Mouse (Mus musculus): ENCODE measurements around the gene Pcbp2. TPM values are rescaled to one million over a fixed set of nuclear protein-coding genes. Genes with fewer than 3 reads are reported as not detected.

The Pcbp2 gene
- polyA plus RNA-seq, 1 experiment = 539 TPM

DNA sequence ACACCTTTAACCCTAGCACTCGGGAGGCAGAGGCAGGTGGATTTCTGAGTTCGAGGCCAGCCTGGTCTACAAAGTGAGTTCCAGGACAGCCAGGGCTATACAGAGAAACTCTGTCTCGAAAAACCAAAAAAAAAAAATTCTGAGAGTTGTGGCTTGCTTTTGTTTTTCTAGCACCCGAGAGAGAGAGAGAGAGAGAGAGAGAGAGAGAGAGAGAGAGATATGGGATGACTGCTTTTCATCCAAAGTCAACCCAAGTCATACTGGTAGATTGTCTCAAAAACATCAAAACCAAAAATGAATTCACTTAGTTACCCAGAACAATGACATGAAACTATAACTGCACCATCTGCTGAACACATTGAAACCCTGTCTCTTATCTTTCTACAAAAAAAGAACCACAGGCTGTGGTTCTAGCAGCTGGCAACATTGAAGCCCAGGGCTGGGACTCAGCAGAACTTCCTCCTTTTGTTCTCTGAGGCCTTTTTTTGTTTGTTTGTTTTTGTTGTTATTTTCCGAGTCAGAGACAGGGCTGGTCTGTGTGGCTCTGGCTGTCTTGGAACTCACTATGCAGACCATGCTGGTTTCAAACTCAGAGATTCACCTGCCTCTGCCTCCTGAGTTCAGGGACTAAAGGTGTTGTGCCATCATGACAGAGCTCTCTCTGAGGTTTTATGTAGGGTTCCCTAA is 12.1 kb upstream of the Pcbp2 start:
- H3K27me3 ChIP-seq (ENCODE audit: control insufficient read depth, insufficient read depth, low read length) = no peaks in the 10 kb centered on the region
- H3K27ac ChIP-seq (ENCODE audit: insufficient read depth, low read length) = peak overlapping the region; percentile 13; the same call in 1 of the 2 replicates
- WGBS = 69% methylated on average over 5 of the region's 5 CpGs
- DNase-seq = no peak
- TF ChIP-seq POLR2A (IDR thresholded peaks at IDR 0.05; ENCODE audit: borderline replicate concordance, insufficient read depth, low read length) = no peak
- no peak for TF ChIP-seq CTCF (IDR thresholded peaks at IDR 0.05; ENCODE audit: borderline replicate concordance, insufficient read depth, low read depth, low read length)
- peaks cover 6% of the 10 kb centered on the region for H3K4me1 ChIP-seq (ENCODE audit: control insufficient read depth, insufficient read depth, low read length)
- H3K4me3 ChIP-seq (replicated peaks; ENCODE audit: insufficient read depth, low read depth, low read length) = peak overlapping the region; percentile 29

DNA sequence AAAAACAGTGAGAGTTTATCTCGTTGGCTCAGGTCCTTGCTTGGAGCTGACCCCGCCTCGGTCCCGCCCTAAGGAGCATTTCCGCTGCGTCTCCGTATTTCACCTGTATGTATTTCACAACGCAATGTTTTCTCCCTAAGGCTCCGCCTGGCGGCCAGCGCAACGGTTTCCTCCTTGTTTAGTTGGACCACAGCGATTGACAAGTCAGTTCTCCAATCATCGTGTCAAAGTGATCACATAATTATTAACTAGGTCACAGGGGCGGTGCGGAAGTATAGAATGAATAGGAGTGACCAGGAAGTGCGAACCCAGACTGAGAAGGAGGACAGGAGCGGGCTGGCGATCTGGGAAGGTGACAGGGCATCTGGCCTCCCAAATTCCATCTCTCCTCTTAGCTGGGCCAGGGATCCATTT is 11.4 kb upstream of the Pcbp2 start, which contains the start of gene Prr13:
Gene Prr13, plus strand, starts transcription at position 125 of the 414 bp plus-strand sequence.
- TF ChIP-seq POLR2A (IDR thresholded peaks at IDR 0.05; ENCODE audit: borderline replicate concordance, insufficient read depth, low read length) (peak; percentile 86; the same call in 1 of the 2 replicates), CTCF (IDR thresholded peaks at IDR 0.05; ENCODE audit: borderline replicate concordance, insufficient read depth, low read depth, low read length) (peak; percentile 61; the same call in 1 of the 2 replicates)
- under 1% methylated on average over 19 of the region's 19 CpGs for WGBS
- no peaks in the 10 kb centered on the region for H3K27me3 ChIP-seq (ENCODE audit: control insufficient read depth, insufficient read depth, low read length)
- DNase-seq = peak; percentile 95 to 99
- peak within 1 kb of the TSS; percentile 79 for H3K4me3 ChIP-seq (replicated peaks; ENCODE audit: insufficient read depth, low read depth, low read length)
- peak within 1 kb of the TSS; percentile 27; the same call in 1 of the 2 replicates for H3K27ac ChIP-seq (ENCODE audit: insufficient read depth, low read length)
- peaks cover 6% of the 10 kb centered on the region for H3K4me1 ChIP-seq (ENCODE audit: control insufficient read depth, insufficient read depth, low read length)

DNA sequence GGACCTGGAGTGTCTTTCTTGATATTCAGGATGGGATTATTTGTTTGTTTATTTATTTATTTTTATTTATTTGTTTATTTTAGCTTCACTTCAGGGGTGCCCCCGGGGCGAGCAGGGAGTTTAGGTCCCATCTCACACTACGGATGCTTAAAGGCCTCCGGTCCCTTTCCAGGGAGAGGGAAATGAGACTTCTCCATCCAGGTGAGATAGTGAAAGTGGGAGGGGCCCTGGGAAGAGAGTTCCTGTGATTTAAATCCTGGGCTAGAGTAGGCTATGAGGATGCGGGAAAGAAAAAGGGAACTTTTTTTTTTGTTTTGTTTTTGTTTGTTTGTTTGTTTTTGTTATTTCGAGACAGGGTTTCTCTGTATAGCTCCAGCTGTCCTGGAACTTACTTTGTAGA is 11.0 kb upstream of the Pcbp2 start:
- peak overlapping the region; percentile 79 for H3K4me3 ChIP-seq (replicated peaks; ENCODE audit: insufficient read depth, low read depth, low read length)
- DNase-seq = no peak
- H3K27ac ChIP-seq (ENCODE audit: insufficient read depth, low read length) = peak overlapping the region; percentile 27; the same call in 1 of the 2 replicates
- no peak for TF ChIP-seq POLR2A (IDR thresholded peaks at IDR 0.05; ENCODE audit: borderline replicate concordance, insufficient read depth, low read length)
- TF ChIP-seq CTCF (IDR thresholded peaks at IDR 0.05; ENCODE audit: borderline replicate concordance, insufficient read depth, low read depth, low read length) = no peak
- no peaks in the 10 kb centered on the region for H3K27me3 ChIP-seq (ENCODE audit: control insufficient read depth, insufficient read depth, low read length)
- peaks cover 6% of the 10 kb centered on the region for H3K4me1 ChIP-seq (ENCODE audit: control insufficient read depth, insufficient read depth, low read length)
- 18% methylated on average over 6 of the region's 6 CpGs for WGBS

DNA sequence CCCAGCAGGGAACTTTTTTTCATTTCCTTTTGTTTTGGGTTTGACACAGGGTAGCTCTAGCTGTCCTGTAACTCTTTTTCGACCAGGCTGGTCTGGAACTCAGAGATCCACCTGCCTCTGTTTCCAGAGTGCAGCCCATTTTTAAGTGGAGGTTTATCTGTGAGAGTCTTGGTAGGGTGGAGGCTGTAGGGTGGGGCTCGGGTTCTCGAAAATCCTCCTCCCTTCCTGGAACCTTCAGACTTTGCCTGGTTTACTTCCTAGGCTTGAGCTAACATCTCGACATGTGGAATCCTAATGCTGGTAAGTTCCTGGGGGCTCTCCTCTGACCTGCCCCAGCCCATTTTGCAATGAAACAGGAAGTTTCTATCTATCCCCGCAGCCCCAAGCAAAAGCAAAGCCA is 10.5 kb upstream of the Pcbp2 start:
- no peak for DNase-seq
- H3K27ac ChIP-seq (ENCODE audit: insufficient read depth, low read length) = no peak overlapping the region
- peaks cover 6% of the 10 kb centered on the region for H3K4me1 ChIP-seq (ENCODE audit: control insufficient read depth, insufficient read depth, low read length)
- TF ChIP-seq POLR2A (IDR thresholded peaks at IDR 0.05; ENCODE audit: borderline replicate concordance, insufficient read depth, low read length) = no peak
- no peak for TF ChIP-seq CTCF (IDR thresholded peaks at IDR 0.05; ENCODE audit: borderline replicate concordance, insufficient read depth, low read depth, low read length)
- peak overlapping the region; percentile 79 for H3K4me3 ChIP-seq (replicated peaks; ENCODE audit: insufficient read depth, low read depth, low read length)
- H3K27me3 ChIP-seq (ENCODE audit: control insufficient read depth, insufficient read depth, low read length) = no peaks in the 10 kb centered on the region
- 63% methylated on average over 5 of the region's 5 CpGs for WGBS

DNA sequence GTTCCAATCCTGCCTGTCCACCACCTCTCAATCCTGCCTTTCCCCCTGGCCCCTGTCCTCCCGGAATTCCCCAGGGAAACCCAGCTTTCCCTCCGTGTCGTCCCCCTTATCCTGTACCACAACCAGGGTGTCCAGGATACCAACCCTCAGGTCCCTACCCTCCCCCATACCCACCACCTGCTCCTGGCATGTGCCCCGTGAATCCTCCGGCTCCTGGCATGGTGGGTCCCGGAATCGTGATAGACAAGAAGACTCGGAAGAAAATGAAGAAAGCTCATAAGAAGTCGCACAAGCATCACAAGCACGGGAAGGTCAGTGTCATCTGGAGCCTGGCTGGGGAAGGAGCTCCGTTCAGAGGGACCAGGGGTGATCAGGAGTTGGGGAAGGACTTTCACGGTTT is 9.9 kb upstream of the Pcbp2 start:
- no peaks in the 10 kb centered on the region for H3K27me3 ChIP-seq (ENCODE audit: control insufficient read depth, insufficient read depth, low read length)
- 38% methylated on average over 12 of the region's 12 CpGs for WGBS
- TF ChIP-seq POLR2A (IDR thresholded peaks at IDR 0.05; ENCODE audit: borderline replicate concordance, insufficient read depth, low read length) (no peak), CTCF (IDR thresholded peaks at IDR 0.05; ENCODE audit: borderline replicate concordance, insufficient read depth, low read depth, low read length) (no peak)
- no peak overlapping the region for H3K27ac ChIP-seq (ENCODE audit: insufficient read depth, low read length)
- DNase-seq = peak in 1 of 2 experiments; percentile 31
- H3K4me3 ChIP-seq (replicated peaks; ENCODE audit: insufficient read depth, low read depth, low read length) = peak overlapping the region; percentile 33
- H3K4me1 ChIP-seq (ENCODE audit: control insufficient read depth, insufficient read depth, low read length) = peaks cover 6% of the 10 kb centered on the region

DNA sequence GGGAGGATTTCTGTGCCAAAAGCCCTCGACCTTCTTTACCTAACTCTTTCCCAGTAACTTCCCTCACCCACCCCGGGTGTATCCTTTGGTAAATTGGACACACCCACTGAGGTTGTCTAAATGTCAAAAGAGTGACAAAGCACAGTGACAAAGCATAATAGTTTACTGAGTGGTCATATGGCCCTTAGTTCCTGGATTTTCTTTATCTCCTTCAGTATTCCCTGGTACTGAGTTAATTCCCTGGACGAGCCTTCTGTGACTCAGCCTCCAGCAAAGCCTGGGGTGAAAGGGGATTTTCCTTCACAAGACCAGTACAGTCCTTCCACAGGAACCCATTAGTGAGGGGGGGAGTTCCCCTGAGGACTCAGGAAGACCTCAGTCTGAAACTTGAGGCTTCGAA is 9.4 kb upstream of the Pcbp2 start:
- no peak for DNase-seq
- no peak for TF ChIP-seq CTCF (IDR thresholded peaks at IDR 0.05; ENCODE audit: borderline replicate concordance, insufficient read depth, low read depth, low read length)
- TF ChIP-seq POLR2A (IDR thresholded peaks at IDR 0.05; ENCODE audit: borderline replicate concordance, insufficient read depth, low read length) = no peak
- no peaks in the 10 kb centered on the region for H3K27me3 ChIP-seq (ENCODE audit: control insufficient read depth, insufficient read depth, low read length)
- H3K27ac ChIP-seq (ENCODE audit: insufficient read depth, low read length) = no peak overlapping the region
- H3K4me1 ChIP-seq (ENCODE audit: control insufficient read depth, insufficient read depth, low read length) = peaks cover 6% of the 10 kb centered on the region
- H3K4me3 ChIP-seq (replicated peaks; ENCODE audit: insufficient read depth, low read depth, low read length) = no peak overlapping the region
- 64% methylated on average over 4 of the region's 4 CpGs for WGBS

DNA sequence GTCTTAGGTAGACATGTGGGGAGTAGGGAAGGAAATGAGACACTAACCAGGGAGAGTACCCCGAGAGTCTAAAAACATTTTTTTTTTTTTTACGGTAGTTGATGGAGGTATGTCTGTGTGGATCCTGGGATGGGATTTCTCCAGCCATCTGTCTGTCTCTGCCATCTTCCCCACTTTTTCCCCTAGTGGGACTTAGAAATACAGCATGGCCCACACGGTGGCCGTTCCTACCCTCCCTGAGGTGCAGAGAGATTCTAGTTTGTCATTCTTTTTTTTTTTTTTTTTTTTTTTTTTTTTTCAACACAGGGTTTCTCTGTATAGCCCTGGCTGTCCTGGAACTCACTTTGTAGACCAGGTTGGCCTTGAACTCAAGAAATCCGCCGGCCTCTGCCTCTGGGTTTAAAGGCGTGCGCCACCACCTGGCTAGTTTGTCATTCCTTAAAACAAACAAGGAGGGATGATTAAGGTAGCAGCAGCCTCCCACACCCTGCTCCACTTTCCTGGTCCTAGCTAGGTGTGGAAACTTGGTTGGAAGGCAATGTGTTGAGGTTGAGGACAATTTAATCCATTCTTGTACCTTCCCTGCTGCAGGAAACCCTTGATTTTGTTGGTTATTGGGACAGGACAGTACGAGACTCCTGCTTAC is 8.8 kb upstream of the Pcbp2 start:
- WGBS = 86% methylated on average over 9 of the region's 9 CpGs
- peaks cover 6% of the 10 kb centered on the region for H3K4me1 ChIP-seq (ENCODE audit: control insufficient read depth, insufficient read depth, low read length)
- H3K27me3 ChIP-seq (ENCODE audit: control insufficient read depth, insufficient read depth, low read length) = no peaks in the 10 kb centered on the region
- no peak overlapping the region for H3K4me3 ChIP-seq (replicated peaks; ENCODE audit: insufficient read depth, low read depth, low read length)
- no peak for DNase-seq
- no peak overlapping the region for H3K27ac ChIP-seq (ENCODE audit: insufficient read depth, low read length)
- TF ChIP-seq POLR2A (IDR thresholded peaks at IDR 0.05; ENCODE audit: borderline replicate concordance, insufficient read depth, low read length) = no peak
- no peak for TF ChIP-seq CTCF (IDR thresholded peaks at IDR 0.05; ENCODE audit: borderline replicate concordance, insufficient read depth, low read depth, low read length)

DNA sequence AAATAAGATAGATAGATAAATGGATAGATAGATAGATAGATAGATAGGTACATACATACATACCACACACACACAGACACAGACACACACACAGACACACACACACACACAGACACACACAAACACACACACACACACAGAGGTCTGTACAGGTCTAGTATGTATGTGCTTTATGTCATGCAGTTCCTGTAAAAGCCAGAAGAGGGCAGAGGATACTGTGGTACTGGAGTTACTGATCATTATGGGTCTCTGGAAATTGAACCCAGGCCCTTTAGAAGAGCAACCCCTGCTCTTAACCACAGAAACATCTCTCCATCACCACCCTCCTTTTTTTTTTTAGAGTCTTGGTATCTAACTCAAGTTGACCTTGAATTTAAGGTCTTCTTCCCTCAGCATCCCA is 6.7 kb upstream of the Pcbp2 start:
- no peak overlapping the region for H3K27ac ChIP-seq (ENCODE audit: insufficient read depth, low read length)
- no peaks in the 10 kb centered on the region for H3K27me3 ChIP-seq (ENCODE audit: control insufficient read depth, insufficient read depth, low read length)
- no peak overlapping the region for H3K4me3 ChIP-seq (replicated peaks; ENCODE audit: insufficient read depth, low read depth, low read length)
- peaks cover 6% of the 10 kb centered on the region for H3K4me1 ChIP-seq (ENCODE audit: control insufficient read depth, insufficient read depth, low read length)
- no peak for DNase-seq
- TF ChIP-seq CTCF (IDR thresholded peaks at IDR 0.05; ENCODE audit: borderline replicate concordance, insufficient read depth, low read depth, low read length) = no peak
- no peak for TF ChIP-seq POLR2A (IDR thresholded peaks at IDR 0.05; ENCODE audit: borderline replicate concordance, insufficient read depth, low read length)
